Mouse (Mus musculus): Measurements from ENCODE around the gene Spin2f. TPM values are rescaled to one million over a fixed set of nuclear protein-coding genes. Genes with fewer than 3 reads are reported as not detected.
"Not testable (repeated sequence)": the region's sequence is repeated elsewhere in the genome, so short reads cannot be mapped to it uniquely, and the experiment has no call there.

Gene Spin2f
- polyA plus RNA-seq (2011; ENCODE audit: insufficient read length, low read depth, missing spikeins) = not detected in 2 replicates

GRCm38 (mm10) chrX:31253594-31253993 lies at the start of gene Spin2f:
TSS of gene Spin2f (plus strand) at chrX:31253894.
- H3K4me3 ChIP-seq (ENCODE audit: insufficient read depth, low read length); H3K4me1 ChIP-seq (ENCODE audit: control insufficient read depth, insufficient read depth, low read length); H3K27ac ChIP-seq (ENCODE audit: insufficient read depth, low read length): not testable (repeated sequence)

- H3K4me1 ChIP-seq (ENCODE audit: control insufficient read depth, insufficient read depth, low read length); H3K27ac ChIP-seq (ENCODE audit: insufficient read depth, low read length); H3K4me3 ChIP-seq (ENCODE audit: insufficient read depth, low read length): not testable (repeated sequence)
Measured at GRCm38 (mm10) chrX:31212136-31212535, 41.6 kb upstream of the Spin2f start.

GRCm38 (mm10) chrX:31223536-31223935 lies 30.2 kb upstream of the Spin2f start:
- H3K27ac ChIP-seq (ENCODE audit: insufficient read depth, low read length); H3K4me1 ChIP-seq (ENCODE audit: control insufficient read depth, insufficient read depth, low read length); H3K4me3 ChIP-seq (ENCODE audit: insufficient read depth, low read length): not testable (repeated sequence)

GRCm38 (mm10) chrX:31235088-31235487 lies 18.6 kb upstream of the Spin2f start:
- H3K27ac ChIP-seq (ENCODE audit: insufficient read depth, low read length); H3K4me3 ChIP-seq (ENCODE audit: insufficient read depth, low read length); H3K4me1 ChIP-seq (ENCODE audit: control insufficient read depth, insufficient read depth, low read length): not testable (repeated sequence)

- H3K27ac ChIP-seq (ENCODE audit: insufficient read depth, low read length); H3K4me3 ChIP-seq (ENCODE audit: insufficient read depth, low read length); H3K4me1 ChIP-seq (ENCODE audit: control insufficient read depth, insufficient read depth, low read length): not testable (repeated sequence)
Measured at GRCm38 (mm10) chrX:31241754-31242153, 11.9 kb upstream of the Spin2f start.

Other genes starting within 250 kb of the Spin2f start
- gene Btbd35f29, start 136.2 kb upstream of the Spin2f start, polyA plus RNA-seq (2011; ENCODE audit: insufficient read length, low read depth, missing spikeins) = not detected in 2 replicates
- gene Btbd35f26, start 82.6 kb downstream of the Spin2f start, polyA plus RNA-seq (2011; ENCODE audit: insufficient read length, low read depth, missing spikeins) = not detected in 2 replicates
- not detected in 2 replicates for gene Btbd35f19, start 130.0 kb downstream of the Spin2f start, polyA plus RNA-seq (2011; ENCODE audit: insufficient read length, low read depth, missing spikeins)